Mouse (Mus musculus) ES-E14 (cell line): ENCODE measurements at regions not wholly inside any gene's neighbourhood (a gene's known extent, or its start where the extent isn't known, plus 50 kb on each side); places are given as distances from the start of the nearest gene placed in this dataset.
A peak's percentile ranks its signal among the peaks of the same experiment; 100 is the strongest.

ENCODE experiments used
- DNase-seq: peaks from one replicate; pipeline ENCODE4 v3.0.0-alpha.2; 2013; ENCODE audit warnings: low read depth, low spot score
- H3K27ac ChIP-seq: 2 replicates; pipeline ENCODE4 v1.5.1; 2012; ENCODE audit warnings: low read depth, mild to moderate bottlenecking, low read length, moderate library complexity, mixed read lengths; ENCODE audit not compliant: poor library complexity, insufficient read depth, severe bottlenecking
- H3K36me3 ChIP-seq: 2 replicates; pipeline ENCODE4 v1.6.1; 2012; ENCODE audit warnings: mild to moderate bottlenecking, low read length, moderate library complexity, mixed read lengths; ENCODE audit not compliant: control insufficient read depth, poor library complexity, insufficient read depth, severe bottlenecking
- H3K4me1 ChIP-seq, 2 experiments: fragments of 150-350 bp in 1 of 2; sonication (generic) in 1 of 2; 2 replicates each; pipeline ENCODE4 v1.6.1; 2012; ENCODE audit warnings: low read length in 2 of 2, mild to moderate bottlenecking in 1 of 2, mixed read lengths in 1 of 2; ENCODE audit not compliant: control insufficient read depth in 2 of 2, insufficient read depth in 2 of 2, poor library complexity in 1 of 2
- H3K4me3 ChIP-seq, 2 experiments: fragments of 150-350 bp in 1 of 2; sonication (generic) in 1 of 2; 2 replicates each; pipeline ENCODE4 v1.5.1; 2012; ENCODE audit warnings: low read length in 2 of 2, low read depth in 1 of 2, mild to moderate bottlenecking in 1 of 2, mixed read lengths in 1 of 2; ENCODE audit not compliant: insufficient read depth in 1 of 2, poor library complexity in 1 of 2, severe bottlenecking in 1 of 2
- H3K9ac ChIP-seq: 2 replicates; pipeline ENCODE4 v1.6.1; 2012; ENCODE audit warnings: low read depth, mild to moderate bottlenecking, low read length, mixed read lengths; ENCODE audit not compliant: poor library complexity, insufficient read depth, severe bottlenecking
- H3K9me3 ChIP-seq: fragments of 150-350 bp; sonication (generic); 2 replicates; pipeline ENCODE4 v1.6.1; 2012; ENCODE audit warnings: low read depth, mild to moderate bottlenecking, low read length; ENCODE audit not compliant: control insufficient read depth, insufficient read depth
- CHD2 ChIP-seq: IDR thresholded peaks from 2 replicates; pipeline ENCODE4 v1.6.1; 2014; ENCODE audit warnings: mild to moderate bottlenecking, low read depth, low read length, inconsistent platforms
- HCFC1 ChIP-seq: IDR thresholded peaks from 2 replicates; pipeline ENCODE4 v1.6.1; 2012; ENCODE audit warnings: low read length, inconsistent platforms, borderline replicate concordance; ENCODE audit not compliant: insufficient read depth
- MAFK ChIP-seq: IDR thresholded peaks from 2 replicates; pipeline ENCODE4 v1.6.1; 2014; ENCODE audit warnings: mild to moderate bottlenecking, low read depth, low read length, inconsistent platforms; ENCODE audit not compliant: insufficient read depth
- ZC3H11A ChIP-seq: IDR thresholded peaks from 2 replicates; pipeline ENCODE4 v1.6.1; 2012; ENCODE audit warnings: low read depth, mild to moderate bottlenecking, inconsistent platforms, low read length, borderline replicate concordance
- ZNF384 ChIP-seq: IDR thresholded peaks from 2 replicates; pipeline ENCODE4 v1.6.1; 2012; ENCODE audit warnings: low read depth, low read length, inconsistent platforms
- in situ Hi-C, 2 experiments: fragments of 600-800 bp; cut with MboI; formaldehyde crosslinking; loops; one replicate each; pipeline ENCODE4 v1.15.1; 2025; ENCODE audit warnings: low sequenced_read_pairs in 2 of 2, inconsistent platforms in 1 of 2; ENCODE audit not compliant: unreplicated experiment in 2 of 2

GRCm38 (mm10) chr13:10947398-10947797 is 586.8 kb upstream of the Chrm3 start:
- DNase-seq: no peak
- no peaks in the 10 kb centered on the region for H3K9me3 ChIP-seq
- H3K4me3 ChIP-seq: no peak overlapping the region
- in situ Hi-C loops: no loop called here
- no peak overlapping the region for H3K9ac ChIP-seq
- H3K36me3 ChIP-seq: no peaks in the 10 kb centered on the region
- no peak overlapping the region for H3K27ac ChIP-seq
- TF ChIP-seq HCFC1: no peak
- no peak for TF ChIP-seq MAFK
- no peak for TF ChIP-seq ZC3H11A
- no peak for TF ChIP-seq ZNF384
- no peak for TF ChIP-seq CHD2
- no peaks in the 10 kb centered on the region for H3K4me1 ChIP-seq

GRCm38 (mm10) chr13:10943877-10944276 is 583.2 kb upstream of the Chrm3 start:
- TF ChIP-seq ZC3H11A (no peak), ZNF384 (no peak), HCFC1 (no peak), MAFK (no peak), CHD2 (no peak)

GRCm38 (mm10) chr13:10942031-10942655 is 581.5 kb upstream of the Chrm3 start:
- no peak overlapping the region for H3K27ac ChIP-seq
- DNase-seq: peak; percentile 45
- no peak overlapping the region for H3K9ac ChIP-seq
- no peaks in the 10 kb centered on the region for H3K36me3 ChIP-seq
- in situ Hi-C loops: no loop called here
- no peak for TF ChIP-seq CHD2
- TF ChIP-seq ZNF384: peak; percentile 98
- peak; percentile 41; the same call in 1 of the 2 replicates for TF ChIP-seq ZC3H11A
- no peak overlapping the region for H3K4me3 ChIP-seq
- no peaks in the 10 kb centered on the region for H3K9me3 ChIP-seq
- no peaks in the 10 kb centered on the region for H3K4me1 ChIP-seq

More at GRCm38 (mm10) chr13:10943877-10944276, 583.2 kb upstream of the Chrm3 start:
- Histone ChIP-seq H3K27ac (no peak overlapping the region), H3K9ac (no peak overlapping the region), H3K9me3 (no peaks in the 10 kb centered on the region), H3K36me3 (no peaks in the 10 kb centered on the region), H3K4me3 (no peak overlapping the region), H3K4me1 (no peaks in the 10 kb centered on the region)
- no peak for DNase-seq
- in situ Hi-C loops: no loop called here

GRCm38 (mm10) chr13:10938233-10938632 is 577.6 kb upstream of the Chrm3 start:
- Histone ChIP-seq H3K27ac (no peak overlapping the region), H3K4me3 (no peak overlapping the region), H3K9me3 (no peaks in the 10 kb centered on the region), H3K9ac (no peak overlapping the region), H3K4me1 (no peaks in the 10 kb centered on the region), H3K36me3 (no peaks in the 10 kb centered on the region)
- TF ChIP-seq MAFK (no peak), ZC3H11A (peak; percentile 46; the same call in 1 of the 2 replicates)
- in situ Hi-C loops: no loop called here
- DNase-seq: peak; percentile 25

- Histone ChIP-seq H3K9me3 (no peaks in the 10 kb centered on the region), H3K4me3 (no peak overlapping the region), H3K9ac (no peak overlapping the region), H3K27ac (no peak overlapping the region), H3K4me1 (no peaks in the 10 kb centered on the region), H3K36me3 (no peaks in the 10 kb centered on the region)
- in situ Hi-C loops: no loop called here
- peak; percentile 25 for DNase-seq
- no peak for TF ChIP-seq HCFC1
- TF ChIP-seq ZC3H11A: peak; percentile 64; the same call in 1 of the 2 replicates
Measured at GRCm38 (mm10) chr13:10930741-10931140, 570.1 kb upstream of the Chrm3 start.
